Mouse (Mus musculus) MEL (cell line): ENCODE measurements at regions not wholly inside any gene's neighbourhood (a gene's known extent, or its start where the extent isn't known, plus 50 kb on each side); places are given as distances from the start of the nearest gene placed in this dataset.

Experiments used
- BHLHE40 ChIP-seq: IDR thresholded peaks from 2 replicates; pipeline ENCODE4 v1.6.1; 2012; ENCODE audit warnings: low read depth, mild to moderate bottlenecking, inconsistent platforms, low read length, improper control_type of control experiment, borderline replicate concordance
- CTCF ChIP-seq, 3 experiments: IDR thresholded peaks in 2 of 3; conservative IDR thresholded peaks in 1 of 3; 2 replicates each; pipeline ENCODE4 v1.5.1; 2011 to 2012; ENCODE audit warnings: low read length in 3 of 3, low read depth in 2 of 3, mild to moderate bottlenecking in 2 of 3, improper control_type of control experiment in 1 of 3, inconsistent platforms in 1 of 3, mixed read lengths in 1 of 3, moderate library complexity in 1 of 3; ENCODE audit not compliant: control insufficient read depth in 1 of 3, insufficient read depth in 1 of 3, poor library complexity in 1 of 3, severe bottlenecking in 1 of 3
- EP300 ChIP-seq, 2 experiments: IDR thresholded peaks; 2 replicates each; pipeline ENCODE4 v1.6.1; 2011; ENCODE audit warnings: improper control_type of control experiment in 2 of 2, low read length in 2 of 2, low read depth in 1 of 2, mild to moderate bottlenecking in 1 of 2
- MEF2A ChIP-seq: IDR thresholded peaks from 2 replicates; pipeline ENCODE4 v1.6.1; 2014; ENCODE audit warnings: low read depth, mild to moderate bottlenecking, inconsistent platforms, low read length, improper control_type of control experiment; ENCODE audit not compliant: poor library complexity, insufficient replicate concordance, severe bottlenecking; ENCODE audit errors: extremely low read depth
- NELFE ChIP-seq: IDR thresholded peaks from 2 replicates; pipeline ENCODE4 v1.6.1; 2011; ENCODE audit warnings: low read depth, low read length, improper control_type of control experiment
- NRF1 ChIP-seq: IDR thresholded peaks from 2 replicates; pipeline ENCODE4 v1.6.1; 2014; ENCODE audit warnings: low read depth, mild to moderate bottlenecking, inconsistent platforms, low read length, improper control_type of control experiment, moderate library complexity; ENCODE audit not compliant: poor library complexity, insufficient read depth, severe bottlenecking
- POLR2AphosphoS2 ChIP-seq: IDR thresholded peaks from 2 replicates; pipeline ENCODE4 v1.6.1; 2011; ENCODE audit warnings: low read length, improper control_type of control experiment
- POLR2AphosphoS5 ChIP-seq: IDR thresholded peaks from 2 replicates; pipeline ENCODE4 v1.6.1; 2012; ENCODE audit warnings: low read depth, borderline replicate concordance, mild to moderate bottlenecking, inconsistent platforms, low read length, moderate library complexity, mixed read lengths
- TCF12 ChIP-seq: IDR thresholded peaks from 2 replicates; pipeline ENCODE4 v1.6.1; 2014; ENCODE audit warnings: low read depth, mild to moderate bottlenecking, inconsistent platforms, low read length, improper control_type of control experiment, moderate library complexity
- USF2 ChIP-seq, 2 experiments: IDR thresholded peaks; 2 replicates each; pipeline ENCODE4 v1.6.1; 2011 to 2012; ENCODE audit warnings: improper control_type of control experiment in 2 of 2, low read length in 2 of 2, borderline replicate concordance in 1 of 2, inconsistent platforms in 1 of 2, low read depth in 1 of 2, mild to moderate bottlenecking in 1 of 2; ENCODE audit not compliant: insufficient read depth in 1 of 2
- ZC3H11A ChIP-seq: IDR thresholded peaks from 2 replicates; pipeline ENCODE4 v1.6.1; 2012; ENCODE audit warnings: low read depth, mild to moderate bottlenecking, inconsistent platforms, low read length, improper control_type of control experiment

DNA sequence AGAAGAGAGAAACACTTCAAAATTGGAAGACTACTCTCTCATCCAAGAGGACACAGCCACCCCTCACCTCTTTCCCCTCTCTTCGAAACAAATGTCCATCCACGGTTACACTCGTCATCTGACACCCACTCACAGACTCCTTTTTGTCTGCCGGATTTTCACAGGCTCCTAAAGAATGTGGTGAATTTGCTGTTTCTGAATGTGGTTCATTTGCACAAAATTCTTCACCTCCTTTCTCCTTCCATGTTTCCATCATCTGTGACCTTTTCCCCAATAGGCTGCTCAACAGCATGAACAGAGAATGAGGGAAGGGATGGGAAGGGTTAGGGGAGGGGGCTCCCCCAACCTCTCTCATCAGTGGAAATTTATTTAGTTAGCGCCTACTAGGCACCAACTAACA, 122.4 kb downstream of the Nuak1 start:
- TF ChIP-seq CTCF (IDR thresholded peaks at IDR 0.05 in 2 of 3, conservative IDR thresholded peaks at IDR 0.05 in 1 of 3; ENCODE audit: control insufficient read depth in 1 of 3, insufficient read depth in 1 of 3, low read depth in 2 of 3, low read length in 3 of 3, poor library complexity in 1 of 3, severe bottlenecking in 1 of 3) (no peak), NELFE (no peak), MEF2A (no peak), EP300 (IDR thresholded peaks at IDR 0.05; ENCODE audit: low read depth in 1 of 2, low read length in 2 of 2) (no peak), ZC3H11A (no peak), TCF12 (no peak), NRF1 (no peak), POLR2AphosphoS2 (no peak), POLR2AphosphoS5 (no peak), USF2 (IDR thresholded peaks at IDR 0.05; ENCODE audit: borderline replicate concordance in 1 of 2, insufficient read depth in 1 of 2, low read depth in 1 of 2, low read length in 2 of 2) (no peak), BHLHE40 (no peak)
